Mouse (Mus musculus) G1E (cell line): ENCODE data around the gene Gm813. TPM values are rescaled to one million over a fixed set of nuclear protein-coding genes. Genes with fewer than 3 reads are reported as not detected.

Experiments
- ATAC-seq: 2 replicates; pipeline ENCODE4 v1.8.0; 2016; ENCODE audit warnings: mild to moderate bottlenecking; ENCODE audit not compliant: insufficient number of reproducible peaks, poor library complexity, low FRiP score, severe bottlenecking; ENCODE audit errors: extremely low read depth
- DNase-seq: peaks from one replicate; pipeline ENCODE4 v3.0.0; 2012; ENCODE audit warnings: low spot score
- H3K27me3 ChIP-seq: 2 replicates; pipeline ENCODE4 v1.6.1; 2012; ENCODE audit warnings: mild to moderate bottlenecking, low read length, inconsistent platforms; ENCODE audit not compliant: insufficient read depth
- H3K36me3 ChIP-seq: replicated peaks from 2 replicates; pipeline ENCODE3; 2012; ENCODE audit warnings: mild to moderate bottlenecking, inconsistent platforms
- H3K4me1 ChIP-seq: 2 replicates; pipeline ENCODE4 v1.6.1; 2012; ENCODE audit warnings: low read depth, low read length, inconsistent platforms, mixed read lengths; ENCODE audit not compliant: insufficient read depth
- H3K4me3 ChIP-seq: 2 replicates; pipeline ENCODE4 v1.5.1; 2012; ENCODE audit warnings: low read depth, mild to moderate bottlenecking, inconsistent platforms, low read length, moderate library complexity, mixed read lengths
- H3K9me3 ChIP-seq: replicated peaks from 2 replicates; pipeline ENCODE4 v1.6.1; 2012; ENCODE audit warnings: inconsistent platforms
- CTCF ChIP-seq: IDR thresholded peaks from 2 replicates; pipeline ENCODE4 v1.5.1; 2012; ENCODE audit warnings: low read depth, low read length, inconsistent platforms, mixed read lengths
- GATA1 ChIP-seq: IDR thresholded peaks from 2 replicates; pipeline ENCODE4 v1.6.1; 2012; ENCODE audit warnings: borderline replicate concordance, low read length, inconsistent platforms, mixed read lengths
- GATA2 ChIP-seq: IDR thresholded peaks from 2 replicates; pipeline ENCODE4 v1.6.1; 2012; ENCODE audit warnings: low read depth, low read length, inconsistent platforms, borderline replicate concordance
- POLR2AphosphoS5 ChIP-seq: IDR thresholded peaks from 2 replicates; pipeline ENCODE4 v1.6.1; 2012; ENCODE audit warnings: low read depth, low read length, inconsistent platforms; ENCODE audit not compliant: insufficient replicate concordance
- TAL1 ChIP-seq: conservative IDR thresholded peaks from 2 replicates; pipeline ENCODE4 v1.6.1; 2012; ENCODE audit warnings: low read depth, low read length, inconsistent platforms, mixed read lengths
- polyA plus RNA-seq: library from polyadenylated mRNA; stranded (reverse); fragments of >175 nt; gene quantifications from 2 replicates; pipeline ENCODE4 v1.2.3, GENCODE M21; 2012
- total RNA-seq, 2 experiments: library from RNA; stranded (forward) in 1 of 2; stranded (reverse) in 1 of 2; fragments of 200-1000 nt in 1 of 2; fragments of >200 nt in 1 of 2; fragmentation: Nextera tagmentation in 1 of 2; gene quantifications; 2 replicates each; pipeline ENCODE4 v1.2.3; 2014 to 2017

Gene Gm813
- total and polyA plus RNA-seq, 3 experiments = 0.22 TPM; not detected in 2

- no peak for ATAC-seq
- H3K4me1 ChIP-seq = peaks cover 38% of the 10 kb centered on the region
These were observed 39.7 kb upstream of the Gm813 start for GRCm38 (mm10) chr16:58656526-58656925.

GRCm38 (mm10) chr16:58655751-58656150 lies 39.0 kb upstream of the Gm813 start:
- ATAC-seq = no peak
- Histone ChIP-seq H3K36me3 (no peaks in the 10 kb centered on the region), H3K27me3 (no peaks in the 10 kb centered on the region), H3K4me3 (no peak overlapping the region), H3K4me1 (peaks cover 31% of the 10 kb centered on the region), H3K9me3 (no peaks in the 10 kb centered on the region)
- TF ChIP-seq CTCF (no peak), POLR2AphosphoS5 (no peak), TAL1 (no peak), GATA1 (no peak), GATA2 (no peak)
- no peak for DNase-seq

More at GRCm38 (mm10) chr16:58656526-58656925, 39.7 kb upstream of the Gm813 start:
- Histone ChIP-seq H3K9me3 (no peaks in the 10 kb centered on the region), H3K36me3 (no peaks in the 10 kb centered on the region), H3K27me3 (no peaks in the 10 kb centered on the region), H3K4me3 (no peak overlapping the region)
- no peak for TF ChIP-seq POLR2AphosphoS5
- TF ChIP-seq GATA1 = no peak
- TF ChIP-seq CTCF = no peak
- TF ChIP-seq GATA2 = no peak
- TF ChIP-seq TAL1 = no peak
- no peak for DNase-seq

- H3K36me3 ChIP-seq = no peaks in the 10 kb centered on the region
- peaks cover 10% of the 10 kb centered on the region; the same call in 1 of the 2 replicates for H3K4me1 ChIP-seq
- H3K4me3 ChIP-seq = no peak overlapping the region
- H3K27me3 ChIP-seq = no peaks in the 10 kb centered on the region
- DNase-seq (no peak), ATAC-seq (no peak)
- TF ChIP-seq TAL1 (no peak), GATA2 (no peak), POLR2AphosphoS5 (no peak), GATA1 (no peak), CTCF (no peak)
- H3K9me3 ChIP-seq = no peaks in the 10 kb centered on the region
These were observed 33.2 kb upstream of the Gm813 start for GRCm38 (mm10) chr16:58649979-58650378.

GRCm38 (mm10) chr16:58638689-58639175 lies 22.0 kb upstream of the Gm813 start, which contains the start of gene E330017A01Rik:
E330017A01Rik (minus strand) TSS chr16:58638739.
- no peak for TF ChIP-seq CTCF
- no peak for TF ChIP-seq GATA2
- TF ChIP-seq GATA1 = no peak
- no peak for TF ChIP-seq POLR2AphosphoS5
- TF ChIP-seq TAL1 = no peak
- no peaks in the 10 kb centered on the region for H3K36me3 ChIP-seq
- peaks cover 24% of the 10 kb centered on the region for H3K4me1 ChIP-seq
- no peaks in the 10 kb centered on the region for H3K9me3 ChIP-seq
- ATAC-seq (no peak), DNase-seq (no peak)
- no peak within 1 kb of the TSS for H3K4me3 ChIP-seq
- no peaks in the 10 kb centered on the region for H3K27me3 ChIP-seq

GRCm38 (mm10) chr16:58638016-58638415 lies 21.2 kb upstream of the Gm813 start:
- Histone ChIP-seq H3K9me3 (no peaks in the 10 kb centered on the region), H3K4me3 (no peak overlapping the region), H3K36me3 (no peaks in the 10 kb centered on the region), H3K4me1 (peaks cover 24% of the 10 kb centered on the region), H3K27me3 (no peaks in the 10 kb centered on the region)
- TF ChIP-seq POLR2AphosphoS5 (no peak), GATA2 (no peak), CTCF (no peak), TAL1 (no peak), GATA1 (no peak)
- ATAC-seq = no peak
- no peak for DNase-seq

GRCm38 (mm10) chr16:58637448-58637847 lies 20.7 kb upstream of the Gm813 start:
- H3K36me3 ChIP-seq = no peaks in the 10 kb centered on the region
- no peaks in the 10 kb centered on the region for H3K9me3 ChIP-seq
- TF ChIP-seq GATA1 (no peak), CTCF (no peak), GATA2 (no peak), POLR2AphosphoS5 (no peak), TAL1 (no peak)
- H3K4me1 ChIP-seq = peaks cover 24% of the 10 kb centered on the region
- H3K4me3 ChIP-seq = no peak overlapping the region
- ATAC-seq (peak; percentile 75), DNase-seq (no peak)
- H3K27me3 ChIP-seq = no peaks in the 10 kb centered on the region
